Mouse (Mus musculus) intestine, embryonic 14.5 days (tissue): ENCODE results near the gene Tbc1d10a. TPM values are rescaled to one million over a fixed set of nuclear protein-coding genes. Genes with fewer than 3 reads are reported as not detected.

ENCODE experiments used
- ATAC-seq: fragments of 200-750 bp; cut with Nextera tagmentation; replicated peaks from 2 replicates; pipeline ENCODE4 v1.8.0; 2017; ENCODE audit warnings: low read depth, moderate number of reproducible peaks, moderate TSS enrichment, moderate library complexity; ENCODE audit not compliant: low FRiP score, low TSS enrichment
- DNase-seq: peaks from one replicate; pipeline ENCODE4 v3.0.0-alpha.2; 2018; ENCODE audit warnings: low spot score
- H3K27ac ChIP-seq: fragments of 300-500 bp; sonication (generic); 2 replicates; pipeline ENCODE4 v1.5.1; 2014; ENCODE audit warnings: low read depth, mild to moderate bottlenecking, control low read depth
- H3K27me3 ChIP-seq: fragments of 300-500 bp; sonication (generic); replicated peaks from 2 replicates; pipeline ENCODE4 v1.6.1; 2014; ENCODE audit warnings: low read length, control low read depth; ENCODE audit not compliant: control insufficient read depth, insufficient read depth
- H3K36me3 ChIP-seq: fragments of 300-500 bp; sonication (generic); 2 replicates; pipeline ENCODE4 v1.6.1; 2014; ENCODE audit warnings: low read length, control low read depth; ENCODE audit not compliant: control insufficient read depth, insufficient read depth
- H3K4me1 ChIP-seq: fragments of 300-500 bp; sonication (generic); replicated peaks from 2 replicates; pipeline ENCODE4 v1.6.1; 2014; ENCODE audit warnings: low read length, control low read depth, mixed read lengths; ENCODE audit not compliant: control insufficient read depth, insufficient read depth
- H3K4me2 ChIP-seq: fragments of 300-500 bp; sonication (generic); 2 replicates; pipeline ENCODE4 v1.6.1; 2014; ENCODE audit warnings: low read length
- H3K4me3 ChIP-seq: fragments of 300-500 bp; sonication (generic); 2 replicates; pipeline ENCODE4 v1.5.1; 2014; ENCODE audit warnings: low read depth, low read length, control low read depth, mixed read lengths
- H3K9ac ChIP-seq: fragments of 300-500 bp; sonication (generic); 2 replicates; pipeline ENCODE4 v1.6.1; 2014; ENCODE audit warnings: mild to moderate bottlenecking, low read length
- H3K9me3 ChIP-seq: fragments of 300-500 bp; sonication (generic); 2 replicates; pipeline ENCODE4 v1.6.1; 2016; ENCODE audit warnings: low read length, control low read depth; ENCODE audit not compliant: control insufficient read depth
- WGBS: fragments of 180-500 bp; shearing (Covaris S2); extraction: QIAGEN DNeasy Blood & Tissue Kit; methylation state at CpG from one replicate; pipeline ENCODE4 v1.1.7; 2014; 5-methylcytosine and 5-hydroxymethylcytosine counted together
- polyA plus RNA-seq: library from polyadenylated mRNA; unstranded; fragments of >200 nt; fragmentation: Nextera tagmentation; extraction: Ambion mirVana; gene quantifications from 2 replicates; pipeline ENCODE4 v1.2.1, GENCODE M21; 2014

Gene Tbc1d10a
- polyA plus RNA-seq, 1 experiment from 2014 or later: 20.1 TPM

DNA sequence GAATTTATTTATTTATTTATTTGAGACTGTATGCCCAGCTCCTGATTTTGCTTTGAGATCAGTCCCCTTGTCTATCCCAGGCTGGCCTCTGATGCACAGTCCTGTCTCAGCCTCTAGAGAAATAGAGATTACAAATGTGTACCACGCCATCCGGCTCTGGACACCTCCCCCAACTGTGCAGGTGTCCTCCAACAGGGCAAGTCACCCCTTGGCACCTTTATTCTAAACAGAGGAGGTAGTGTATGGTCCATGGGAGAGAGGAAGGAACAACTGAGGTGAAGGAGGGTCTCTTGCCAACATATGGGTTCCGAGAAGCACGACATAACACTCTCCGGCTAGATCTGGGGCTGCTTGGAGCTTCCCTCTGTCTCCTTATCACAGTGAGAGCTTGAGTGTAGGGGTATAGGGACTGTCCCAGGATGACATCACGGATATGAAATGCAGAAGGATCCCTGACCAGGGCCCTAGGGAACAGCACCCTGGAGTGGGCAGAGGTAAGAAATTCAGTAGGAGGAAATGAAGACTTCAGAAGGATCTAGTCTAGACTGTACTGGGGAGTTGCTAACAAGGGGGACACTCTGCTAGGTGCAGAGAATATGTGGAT, 48.6 kb downstream of the Tbc1d10a start:
- Histone ChIP-seq H3K9ac (no peak overlapping the region), H3K27ac (no peak overlapping the region), H3K36me3 (no peaks in the 10 kb centered on the region), H3K9me3 (no peaks in the 10 kb centered on the region), H3K4me1 (no peaks in the 10 kb centered on the region), H3K4me3 (no peak overlapping the region), H3K27me3 (no peaks in the 10 kb centered on the region), H3K4me2 (no peak overlapping the region)
- DNase-seq (no peak), ATAC-seq (no peak)
- WGBS: 83% methylated on average over 6 of the region's 6 CpGs

DNA sequence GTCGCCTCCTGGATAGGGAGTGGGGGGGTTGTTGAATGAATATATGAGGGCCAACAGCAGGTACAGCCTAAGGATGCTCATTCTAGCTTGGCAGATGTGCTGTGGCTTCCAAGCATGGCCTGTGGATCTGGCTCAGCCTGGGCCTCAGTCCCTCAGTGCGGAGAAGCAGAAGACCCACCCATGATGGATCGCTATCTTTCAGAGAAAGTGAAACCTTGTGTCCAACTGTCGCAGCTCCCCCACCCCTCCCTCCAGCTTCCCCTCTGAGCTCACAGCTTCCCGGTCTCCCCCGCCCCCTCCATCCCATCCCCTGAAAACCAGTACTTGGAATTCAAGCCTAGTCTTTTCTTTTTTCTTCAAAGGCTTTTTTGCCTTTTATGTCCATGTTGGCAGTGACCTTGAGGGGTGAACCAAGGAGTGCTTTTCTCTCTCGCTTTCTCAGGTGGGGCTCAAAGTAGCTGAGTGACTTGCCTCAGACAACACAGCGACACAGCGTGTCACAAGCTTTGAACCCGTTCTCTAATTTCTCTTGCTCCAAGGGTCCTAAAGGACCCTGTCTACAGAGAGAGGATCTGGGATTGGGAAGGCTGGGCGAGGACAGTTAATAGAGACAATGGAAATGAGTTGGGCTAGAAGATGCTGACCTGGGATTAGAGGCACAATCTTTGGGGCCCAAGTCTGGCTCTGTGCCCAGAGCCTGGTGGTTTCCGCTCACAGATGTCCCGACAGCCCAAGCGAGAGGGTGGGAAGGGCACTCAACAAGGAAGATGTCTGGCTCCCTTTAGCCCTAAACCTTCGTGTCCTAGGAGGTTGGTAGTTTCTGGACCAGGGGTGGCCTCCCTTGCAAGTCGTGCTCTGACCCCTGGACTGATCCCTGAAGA, 49.3 kb downstream of the Tbc1d10a start, which contains the start of gene Osm:
Osm (plus strand) TSS at position 756 of the 881 bp plus-strand sequence.
- Histone ChIP-seq H3K4me2 (no peak within 1 kb of the TSS), H3K9ac (no peak within 1 kb of the TSS), H3K4me3 (no peak within 1 kb of the TSS), H3K36me3 (no peaks in the 10 kb centered on the region), H3K4me1 (no peaks in the 10 kb centered on the region), H3K27ac (no peak within 1 kb of the TSS), H3K27me3 (no peaks in the 10 kb centered on the region), H3K9me3 (no peaks in the 10 kb centered on the region)
- DNase-seq: no peak
- 67% methylated on average over 16 of the region's 16 CpGs for WGBS
- ATAC-seq: no peak

DNA sequence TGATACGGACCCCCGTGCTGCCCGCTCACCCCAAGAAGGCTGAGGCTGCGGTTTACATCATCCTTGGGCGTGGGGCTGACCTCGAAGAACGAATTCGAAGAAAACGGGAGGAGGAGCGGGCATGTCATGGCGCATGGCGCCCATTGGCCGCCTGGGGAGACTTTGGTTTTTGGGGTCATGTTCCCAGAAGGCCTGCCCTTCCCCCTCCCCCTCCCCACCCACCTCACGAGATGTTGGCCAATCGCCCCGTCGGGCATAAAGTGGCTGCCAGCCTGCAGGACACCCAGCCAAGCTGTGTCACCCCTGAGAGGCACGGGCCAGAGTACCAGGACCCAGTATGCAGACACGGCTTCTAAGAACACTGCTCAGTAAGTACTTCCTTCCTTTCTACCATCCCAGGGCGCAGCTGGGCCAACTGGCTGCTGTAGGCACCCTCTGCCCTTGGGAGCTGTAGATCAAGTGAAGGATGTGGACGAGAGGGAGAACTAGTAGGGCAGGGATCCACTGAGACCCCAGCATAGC, 50.0 kb downstream of the Tbc1d10a start:
- Histone ChIP-seq H3K36me3 (no peaks in the 10 kb centered on the region), H3K4me2 (no peak overlapping the region), H3K4me1 (no peaks in the 10 kb centered on the region), H3K9ac (no peak overlapping the region), H3K27ac (no peak overlapping the region), H3K9me3 (no peaks in the 10 kb centered on the region), H3K27me3 (no peaks in the 10 kb centered on the region), H3K4me3 (no peak overlapping the region)
- DNase-seq: no peak
- 92% methylated on average over 21 of the region's 21 CpGs for WGBS
- no peak for ATAC-seq

- H3K27me3 ChIP-seq: no peaks in the 10 kb centered on the region
- no peaks in the 10 kb centered on the region for H3K9me3 ChIP-seq
- H3K27ac ChIP-seq: no peak overlapping the region
- no peak overlapping the region for H3K4me3 ChIP-seq
- no peak overlapping the region for H3K4me2 ChIP-seq
- ATAC-seq: no peak
- no peak for DNase-seq
- no peak overlapping the region for H3K9ac ChIP-seq
- no peaks in the 10 kb centered on the region for H3K4me1 ChIP-seq
- no peaks in the 10 kb centered on the region for H3K36me3 ChIP-seq
- WGBS: 81% methylated on average over 18 of the region's 18 CpGs
These were observed 50.9 kb downstream of the Tbc1d10a start for GRCm38 (mm10) chr11:4237389-4237912.

GRCm38 (mm10) chr11:4238167-4238566, 51.6 kb downstream of the Tbc1d10a start:
- Histone ChIP-seq H3K9me3 (no peaks in the 10 kb centered on the region), H3K27me3 (no peaks in the 10 kb centered on the region), H3K36me3 (no peaks in the 10 kb centered on the region), H3K4me3 (no peak overlapping the region), H3K9ac (no peak overlapping the region), H3K4me2 (no peak overlapping the region), H3K4me1 (no peaks in the 10 kb centered on the region), H3K27ac (no peak overlapping the region)
- ATAC-seq (no peak), DNase-seq (no peak)
- WGBS: 85% methylated on average over 6 of the region's 6 CpGs

DNA sequence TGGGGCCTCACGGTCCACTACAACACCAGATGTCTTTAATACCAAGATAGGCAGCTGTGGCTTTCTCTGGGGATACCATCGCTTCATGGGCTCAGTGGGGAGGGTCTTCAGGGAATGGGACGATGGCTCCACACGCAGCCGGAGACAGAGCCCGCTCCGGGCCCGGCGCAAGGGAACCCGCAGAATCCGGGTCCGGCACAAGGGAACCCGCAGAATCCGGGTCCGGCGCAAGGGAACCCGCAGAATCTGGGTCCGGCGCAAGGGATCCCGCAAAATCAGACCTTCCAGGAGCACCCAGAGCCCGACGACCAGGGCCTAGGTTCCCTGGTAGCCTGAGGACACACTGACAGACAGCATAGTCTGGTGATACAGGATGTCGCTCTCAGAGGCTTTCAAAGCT, 53.1 kb downstream of the Tbc1d10a start:
- Histone ChIP-seq H3K9ac (no peak overlapping the region), H3K4me3 (no peak overlapping the region), H3K4me1 (no peaks in the 10 kb centered on the region), H3K9me3 (no peaks in the 10 kb centered on the region), H3K36me3 (no peaks in the 10 kb centered on the region), H3K27me3 (no peaks in the 10 kb centered on the region), H3K4me2 (no peak overlapping the region), H3K27ac (no peak overlapping the region)
- WGBS: 93% methylated on average over 23 of the region's 23 CpGs
- no peak for DNase-seq
- ATAC-seq: no peak

DNA sequence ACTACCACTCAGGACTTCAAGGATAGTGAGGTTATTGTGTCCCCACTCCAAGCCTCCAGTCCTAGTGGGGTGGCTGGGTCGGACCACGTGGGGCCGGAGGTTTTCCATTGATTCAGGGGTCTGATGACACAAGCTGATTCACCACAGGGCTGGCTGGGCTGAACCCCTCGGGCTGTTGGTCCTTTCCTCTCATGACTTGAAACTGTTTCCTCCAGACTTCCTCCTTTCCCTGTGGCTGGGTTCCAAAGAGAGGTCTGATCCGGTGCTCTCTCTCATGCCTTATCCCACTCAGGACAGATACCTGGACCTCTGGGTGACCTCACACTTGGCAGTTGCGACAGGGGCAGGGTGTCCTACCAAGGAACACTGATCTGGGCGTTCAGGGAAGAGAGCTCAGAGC, 53.6 kb downstream of the Tbc1d10a start:
- Histone ChIP-seq H3K27me3 (no peaks in the 10 kb centered on the region), H3K4me1 (no peaks in the 10 kb centered on the region), H3K9ac (no peak overlapping the region), H3K27ac (no peak overlapping the region), H3K4me3 (no peak overlapping the region), H3K36me3 (no peaks in the 10 kb centered on the region), H3K9me3 (no peaks in the 10 kb centered on the region), H3K4me2 (no peak overlapping the region)
- WGBS: 70% methylated on average over 7 of the region's 7 CpGs
- ATAC-seq: no peak
- DNase-seq: no peak

DNA sequence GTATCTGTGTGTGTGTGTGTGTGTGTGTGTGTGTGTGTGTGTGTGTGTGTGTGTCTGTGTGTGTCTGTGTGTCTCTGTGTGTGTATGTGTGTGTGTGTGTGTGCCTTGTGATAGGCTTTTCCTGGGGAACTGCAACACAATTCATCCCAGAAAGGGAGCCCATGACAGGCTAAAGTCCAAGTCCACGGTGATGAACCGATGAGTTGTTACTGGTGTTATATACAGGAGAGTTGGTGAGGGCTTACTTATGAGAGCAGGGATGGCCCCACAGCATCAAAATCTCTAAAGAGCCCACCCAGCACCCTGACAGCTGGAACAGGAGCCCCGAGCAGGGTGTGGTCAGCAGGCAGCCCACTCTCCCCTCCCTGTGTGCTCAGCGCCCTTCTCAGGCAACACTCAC, 54.6 kb downstream of the Tbc1d10a start:
- 83% methylated on average over 4 of the region's 4 CpGs for WGBS
- Histone ChIP-seq H3K27ac (no peak overlapping the region), H3K27me3 (no peaks in the 10 kb centered on the region), H3K4me3 (no peak overlapping the region), H3K9me3 (no peaks in the 10 kb centered on the region), H3K36me3 (no peaks in the 10 kb centered on the region), H3K4me1 (no peaks in the 10 kb centered on the region), H3K4me2 (no peak overlapping the region), H3K9ac (no peak overlapping the region)
- ATAC-seq: no peak
- DNase-seq: no peak
